Mouse (Mus musculus) myocyte (in vitro differentiated cells): ENCODE results near the gene Prpf8. TPM values are rescaled to one million over a fixed set of nuclear protein-coding genes. Genes with fewer than 3 reads are reported as not detected.
"Not testable (repeated sequence)": the region's sequence is repeated elsewhere in the genome, so short reads cannot be mapped to it uniquely, and the experiment has no call there.

ENCODE experiments used
- H3K27me3 ChIP-seq: one replicate; pipeline ENCODE4 v1.6.1; 2011; ENCODE audit not compliant: control insufficient read depth, insufficient read depth, insufficient read length
- H3K36me3 ChIP-seq: one replicate; pipeline ENCODE4 v1.6.1; 2011; ENCODE audit not compliant: control insufficient read depth, insufficient read depth
- H3K4me2 ChIP-seq: one replicate; pipeline ENCODE4 v1.6.1; 2011; ENCODE audit warnings: low read depth, control low read depth
- H3K4me3 ChIP-seq: one replicate; pipeline ENCODE4 v1.5.1; 2011; ENCODE audit warnings: mild to moderate bottlenecking, control low read depth, moderate library complexity
- H3K79me2 ChIP-seq: one replicate; pipeline ENCODE4 v1.6.1; 2011; ENCODE audit not compliant: control insufficient read depth, insufficient read depth
- H3ac ChIP-seq: one replicate; pipeline ENCODE4 v1.6.1; 2011; ENCODE audit not compliant: control insufficient read depth, insufficient read length
- CEBPB ChIP-seq: IDR thresholded peaks from 2 replicates; pipeline ENCODE4 v1.6.1; 2011; ENCODE audit warnings: mild to moderate bottlenecking, moderate library complexity; ENCODE audit not compliant: poor library complexity, insufficient read depth, severe bottlenecking
- E2F4 ChIP-seq: IDR thresholded peaks from one replicate; pipeline ENCODE4 v1.6.1; 2011; ENCODE audit warnings: mild to moderate bottlenecking, control low read depth, moderate library complexity; ENCODE audit not compliant: insufficient read depth
- MAX ChIP-seq: IDR thresholded peaks from one replicate; pipeline ENCODE4 v1.6.1; 2011; ENCODE audit warnings: low read depth, mild to moderate bottlenecking, control low read depth
- MYOD1 ChIP-seq, 3 experiments: IDR thresholded peaks; one replicate each; pipeline ENCODE4 v1.6.1; 2011; ENCODE audit warnings: control low read depth in 2 of 3, low read depth in 2 of 3, mild to moderate bottlenecking in 2 of 3, moderate library complexity in 1 of 3; ENCODE audit not compliant: insufficient read length in 2 of 3, control insufficient read depth in 1 of 3
- MYOG ChIP-seq, 3 experiments: IDR thresholded peaks; one replicate each; pipeline ENCODE4 v1.6.1; 2011; ENCODE audit warnings: control low read depth in 2 of 3, low read depth in 2 of 3, mild to moderate bottlenecking in 2 of 3; ENCODE audit not compliant: insufficient read length in 2 of 3, control insufficient read depth in 1 of 3, insufficient read depth in 1 of 3
- POLR2A ChIP-seq: IDR thresholded peaks from one replicate; pipeline ENCODE4 v1.6.1; 2011; ENCODE audit warnings: low read depth, mild to moderate bottlenecking, control low read depth, moderate library complexity; ENCODE audit not compliant: insufficient read length
- POLR2AphosphoS2 ChIP-seq: IDR thresholded peaks from one replicate; pipeline ENCODE4 v1.6.1; 2011; ENCODE audit warnings: low read depth, control low read depth; ENCODE audit not compliant: insufficient read length
- REST ChIP-seq: IDR thresholded peaks from one replicate; pipeline ENCODE4 v1.6.1; 2011; ENCODE audit warnings: mild to moderate bottlenecking, control low read depth, moderate library complexity; ENCODE audit not compliant: insufficient read depth, insufficient read length
- SRF ChIP-seq: IDR thresholded peaks from one replicate; pipeline ENCODE4 v1.6.1; 2011; ENCODE audit warnings: low read depth; ENCODE audit not compliant: control insufficient read depth, insufficient read length
- TCF12 ChIP-seq: IDR thresholded peaks from one replicate; pipeline ENCODE4 v1.6.1; 2011; ENCODE audit warnings: mild to moderate bottlenecking, control low read depth; ENCODE audit not compliant: poor library complexity, insufficient read depth, severe bottlenecking
- TCF3 ChIP-seq: IDR thresholded peaks from one replicate; pipeline ENCODE4 v1.6.1; 2011; ENCODE audit warnings: low read depth, control low read depth; ENCODE audit not compliant: insufficient read length
- USF1 ChIP-seq: IDR thresholded peaks from one replicate; pipeline ENCODE4 v1.6.1; 2011; ENCODE audit warnings: low read depth, mild to moderate bottlenecking, control low read depth, moderate library complexity
- polyA plus RNA-seq: library from polyadenylated mRNA; unstranded; fragments of >200 nt; fragmentation: generic; extraction: Trizol; gene quantifications from one replicate; pipeline ENCODE4 v1.2.1, GENCODE M21; 2012; ENCODE audit warnings: missing spikeins

Gene Prpf8
- polyA plus RNA-seq, 1 experiment, result 93.0 TPM

DNA sequence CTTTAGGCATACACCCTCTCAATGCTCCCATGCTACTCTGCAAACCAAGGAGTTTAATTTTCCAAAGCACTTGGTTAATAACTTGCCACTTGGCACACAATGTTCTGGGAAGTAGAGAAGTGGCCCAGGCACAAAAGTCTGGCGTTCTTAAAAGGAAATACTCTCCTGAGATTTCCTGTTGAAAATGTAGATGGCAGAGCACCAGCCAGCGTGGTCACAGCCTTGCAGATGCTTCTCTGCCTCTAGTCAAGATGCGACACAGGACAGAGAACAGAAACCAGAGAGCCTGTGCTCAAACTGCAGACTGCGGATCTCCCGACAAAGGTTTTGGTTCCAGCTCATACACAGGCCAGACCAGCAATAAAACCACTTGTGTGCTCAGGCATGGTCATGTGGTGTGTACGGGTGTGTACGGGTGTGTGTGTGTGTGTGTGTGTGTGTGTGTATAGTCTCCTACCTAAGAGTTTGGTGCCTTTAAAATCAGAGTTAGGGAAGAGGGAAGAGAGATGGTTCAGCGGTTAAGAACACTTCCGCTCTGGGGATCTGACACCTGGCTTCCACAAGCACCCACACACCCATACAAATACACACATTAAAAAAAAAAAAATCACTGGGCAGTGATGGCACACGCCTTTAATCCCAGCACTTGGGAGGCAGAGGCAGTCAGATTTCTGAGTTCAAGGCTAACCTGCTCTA, 31.4 kb upstream of the Prpf8 start:
- Histone ChIP-seq H3K27me3 (no peaks in the 10 kb centered on the region), H3ac (no peak overlapping the region), H3K4me2 (peak overlapping the region; percentile 87), H3K36me3 (no peaks in the 10 kb centered on the region), H3K4me3 (peak overlapping the region; percentile 41), H3K79me2 (peaks cover 15% of the 10 kb centered on the region)
- no peak for TF ChIP-seq REST
- TF ChIP-seq POLR2AphosphoS2, result no peak
- TF ChIP-seq TCF3, result no peak
- no peak for TF ChIP-seq MYOG (IDR thresholded peaks at IDR 0.05; ENCODE audit: control insufficient read depth in 1 of 3, insufficient read depth in 1 of 3, insufficient read length in 2 of 3, low read depth in 2 of 3)
- no peak for TF ChIP-seq E2F4
- no peak for TF ChIP-seq TCF12
- no peak for TF ChIP-seq SRF
- TF ChIP-seq POLR2A, result no peak
- no peak for TF ChIP-seq MAX
- no peak for TF ChIP-seq USF1
- TF ChIP-seq MYOD1 (IDR thresholded peaks at IDR 0.05; ENCODE audit: control insufficient read depth in 1 of 3, insufficient read length in 2 of 3, low read depth in 2 of 3), result no peak
- no peak for TF ChIP-seq CEBPB

DNA sequence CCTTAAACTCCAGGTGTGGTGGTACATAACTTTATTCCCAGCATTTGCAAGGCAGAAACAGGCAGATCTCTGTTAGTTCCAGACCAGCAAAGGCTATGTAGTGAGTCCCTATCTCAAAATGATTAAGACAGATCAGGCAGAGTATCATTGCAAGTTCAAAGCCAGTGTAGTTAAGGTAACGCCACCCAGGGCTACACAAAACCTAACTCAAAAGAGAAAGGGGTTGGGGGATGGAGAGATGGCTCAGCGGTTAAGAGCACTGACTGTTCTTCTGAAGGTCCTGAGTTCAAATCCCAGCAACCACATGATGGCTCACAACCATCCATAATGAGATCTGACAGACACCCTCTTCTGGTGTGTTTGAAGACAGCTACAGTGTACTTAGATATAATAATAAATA, 30.6 kb upstream of the Prpf8 start:
- not testable (repeated sequence) for H3ac ChIP-seq, H3K4me3 ChIP-seq, H3K4me2 ChIP-seq, H3K36me3 ChIP-seq, H3K27me3 ChIP-seq
- H3K79me2 ChIP-seq, result peaks cover 15% of the 10 kb centered on the region

DNA sequence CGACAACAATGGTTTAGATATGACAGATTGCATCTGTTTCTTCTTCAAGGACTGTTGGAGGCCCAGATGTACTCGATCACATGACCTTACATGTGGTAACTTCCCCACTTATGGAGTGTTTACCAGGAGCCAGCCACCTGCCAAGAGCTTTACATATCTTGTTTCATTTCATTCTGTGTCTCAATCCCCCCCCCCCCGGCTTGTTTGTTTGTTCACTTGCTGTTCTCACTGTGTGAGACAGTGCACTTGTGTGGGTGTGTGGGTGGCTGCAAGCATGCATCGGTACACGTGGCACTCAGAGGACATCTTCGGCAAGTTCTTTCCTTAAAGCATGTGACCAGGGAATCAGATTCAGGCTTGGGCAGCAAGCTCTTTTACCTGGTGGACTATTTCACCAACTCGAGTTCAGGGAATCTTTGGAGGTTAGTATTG, 30.2 kb upstream of the Prpf8 start:
- Histone ChIP-seq H3K79me2 (peaks cover 15% of the 10 kb centered on the region), H3K36me3 (no peaks in the 10 kb centered on the region), H3K4me2 (no peak overlapping the region), H3ac (no peak overlapping the region), H3K4me3 (no peak overlapping the region), H3K27me3 (no peaks in the 10 kb centered on the region)
- no peak for TF ChIP-seq POLR2AphosphoS2
- peak; percentile 41 for TF ChIP-seq USF1
- no peak for TF ChIP-seq MAX
- no peak for TF ChIP-seq MYOG (IDR thresholded peaks at IDR 0.05; ENCODE audit: control insufficient read depth in 1 of 3, insufficient read depth in 1 of 3, insufficient read length in 2 of 3, low read depth in 2 of 3)

DNA sequence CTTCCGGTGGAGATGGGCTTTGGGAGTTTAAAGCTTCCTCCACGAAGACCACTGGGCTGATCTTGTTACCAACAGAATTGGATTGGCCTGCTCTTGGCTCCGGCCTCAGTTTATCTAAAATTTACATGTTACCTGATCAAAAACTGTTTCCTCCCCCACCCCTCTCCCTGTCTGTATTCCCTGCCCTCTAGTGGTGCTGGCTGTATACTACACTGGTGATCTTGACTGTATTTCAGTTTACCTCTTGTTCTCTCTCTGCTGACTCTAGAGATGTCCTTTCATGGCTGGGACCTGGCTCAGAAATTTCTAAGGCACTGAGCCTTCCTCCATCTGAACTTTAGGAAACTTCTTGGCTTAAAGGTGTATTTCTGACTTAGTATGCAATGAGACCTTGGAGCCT, 28.4 kb upstream of the Prpf8 start:
- H3ac ChIP-seq, result no peak overlapping the region
- TF ChIP-seq MAX (no peak), TCF12 (no peak), SRF (no peak), POLR2AphosphoS2 (no peak), E2F4 (no peak), REST (no peak), TCF3 (no peak), CEBPB (no peak), MYOD1 (IDR thresholded peaks at IDR 0.05; ENCODE audit: control insufficient read depth in 1 of 3, insufficient read length in 2 of 3, low read depth in 2 of 3) (no peak), MYOG (IDR thresholded peaks at IDR 0.05; ENCODE audit: control insufficient read depth in 1 of 3, insufficient read depth in 1 of 3, insufficient read length in 2 of 3, low read depth in 2 of 3) (no peak), POLR2A (no peak), USF1 (no peak)
- H3K79me2 ChIP-seq, result peaks cover 23% of the 10 kb centered on the region
- H3K27me3 ChIP-seq, result no peaks in the 10 kb centered on the region
- H3K4me2 ChIP-seq, result peak overlapping the region; percentile 80
- H3K4me3 ChIP-seq, result peak overlapping the region; percentile 98
- no peaks in the 10 kb centered on the region for H3K36me3 ChIP-seq

DNA sequence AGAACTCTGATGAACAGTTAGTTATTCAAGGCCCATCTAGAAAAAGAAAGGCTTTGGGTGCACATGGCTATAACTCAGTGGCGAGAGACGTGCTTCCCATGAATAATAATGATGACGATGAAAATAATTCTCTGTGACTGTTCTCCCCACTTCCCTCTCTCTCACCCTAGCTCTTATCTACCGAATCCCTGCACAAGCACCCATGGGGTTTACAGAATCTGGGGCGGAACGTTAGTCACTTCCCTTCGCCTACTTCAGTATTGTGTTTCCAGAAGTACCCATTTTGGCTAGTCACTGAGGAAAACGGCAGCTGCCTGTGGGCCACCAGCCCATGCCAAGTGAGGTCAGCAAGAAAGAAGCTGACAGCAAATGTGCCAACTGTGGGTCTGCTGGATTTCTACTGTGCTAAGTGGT, 28.0 kb upstream of the Prpf8 start:
- Histone ChIP-seq H3K36me3 (peaks cover 2% of the 10 kb centered on the region), H3ac (no peak overlapping the region), H3K4me3 (peak overlapping the region; percentile 98), H3K4me2 (peak overlapping the region; percentile 98), H3K27me3 (no peaks in the 10 kb centered on the region), H3K79me2 (peaks cover 23% of the 10 kb centered on the region)
- peak; percentile 76 for TF ChIP-seq TCF12
- peak; percentile 37 for TF ChIP-seq TCF3
- peak; percentile 47 to 93 (median 80) for TF ChIP-seq MYOG (IDR thresholded peaks at IDR 0.05; ENCODE audit: control insufficient read depth in 1 of 3, insufficient read depth in 1 of 3, insufficient read length in 2 of 3, low read depth in 2 of 3)
- TF ChIP-seq SRF, result no peak
- TF ChIP-seq MYOD1 (IDR thresholded peaks at IDR 0.05; ENCODE audit: control insufficient read depth in 1 of 3, insufficient read length in 2 of 3, low read depth in 2 of 3), result peak; percentile 68 to 92 (median 81)
